Mouse (Mus musculus): ENCODE measurements around the gene Myo1d. TPM values are rescaled to one million over a fixed set of nuclear protein-coding genes. Genes with fewer than 3 reads are reported as not detected.
A peak's percentile ranks its signal among the peaks of the same experiment; 100 is the strongest.

Gene Myo1d
- total RNA-seq, 2 experiments from 2014 or later, result 28.2 to 30.7 TPM

GRCm38 (mm10) chr11:80614949-80615725, 164.7 kb downstream of the Myo1d start:
- DNase-seq, result no peak

- peak; percentile 39 for DNase-seq
Measured at GRCm38 (mm10) chr11:80614418-80614817, 165.4 kb downstream of the Myo1d start.

GRCm38 (mm10) chr11:80613534-80613933, 166.3 kb downstream of the Myo1d start:
- peak; percentile 67 for DNase-seq

GRCm38 (mm10) chr11:80602707-80603441, 177.0 kb downstream of the Myo1d start:
- peak; percentile 6 for DNase-seq

DNA sequence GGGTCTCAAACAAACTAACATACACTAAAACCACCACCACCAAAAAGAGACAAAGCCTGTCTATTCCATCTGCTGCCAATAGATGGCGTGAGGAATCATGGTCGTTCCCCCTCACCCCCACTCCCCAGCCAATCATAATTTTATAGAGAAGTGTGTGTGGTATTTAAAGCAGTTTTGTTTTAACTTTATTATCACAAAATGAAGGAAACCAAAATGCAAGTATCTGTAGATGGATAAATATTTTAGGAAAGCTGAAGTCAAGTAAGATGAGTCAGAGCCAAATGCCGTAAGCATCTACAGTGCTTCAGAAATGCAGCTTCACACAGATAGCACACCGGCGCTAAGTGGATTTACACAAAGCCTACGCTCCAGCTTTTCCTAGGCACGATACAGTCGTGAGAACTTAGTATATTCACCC, 177.8 kb downstream of the Myo1d start:
- peak; percentile 10 for DNase-seq

DNA sequence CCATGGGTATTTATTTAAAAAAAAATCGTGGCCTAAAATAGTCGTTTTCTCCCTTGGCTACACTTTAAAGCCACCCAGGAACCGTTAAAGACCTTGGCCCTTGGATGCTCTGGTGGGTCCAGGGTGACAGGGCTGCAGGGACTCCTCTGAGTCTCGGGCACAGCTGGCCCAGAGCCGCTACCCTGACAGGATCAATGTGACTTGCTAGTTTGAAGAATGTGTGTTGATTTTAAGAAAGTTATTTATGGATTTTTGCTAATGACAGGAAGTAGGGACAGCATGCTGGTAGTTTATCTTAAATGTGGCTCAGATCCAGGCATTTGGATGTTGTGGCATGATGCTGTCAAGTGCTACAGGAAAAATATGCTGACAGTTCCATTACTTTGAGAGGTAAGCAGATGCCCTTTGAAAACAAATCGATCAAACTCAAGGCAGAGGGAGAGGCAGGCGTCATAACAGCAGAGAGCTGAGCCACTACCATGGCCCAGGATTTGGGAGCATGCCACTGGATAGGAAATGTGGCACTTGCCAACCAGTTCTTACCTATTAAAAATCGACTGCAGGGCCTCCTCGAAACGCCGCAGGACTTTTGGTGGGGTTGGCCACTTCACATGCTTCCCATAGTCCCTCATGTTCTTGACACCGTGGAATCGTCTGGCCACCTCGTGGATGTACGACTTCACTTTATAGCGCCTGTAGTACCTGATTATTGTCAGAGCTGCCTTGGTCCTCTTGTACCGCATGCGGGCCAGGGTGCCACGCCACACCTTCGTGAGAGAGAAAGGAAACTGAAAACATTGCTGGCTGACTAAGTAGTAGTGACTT, 178.6 kb downstream of the Myo1d start:
- peak; percentile 13 for DNase-seq

- no peak for DNase-seq
Measured at GRCm38 (mm10) chr11:80595482-80595881, 184.3 kb downstream of the Myo1d start.

GRCm38 (mm10) chr11:80589387-80589786, 190.4 kb downstream of the Myo1d start:
- DNase-seq, result no peak

DNA sequence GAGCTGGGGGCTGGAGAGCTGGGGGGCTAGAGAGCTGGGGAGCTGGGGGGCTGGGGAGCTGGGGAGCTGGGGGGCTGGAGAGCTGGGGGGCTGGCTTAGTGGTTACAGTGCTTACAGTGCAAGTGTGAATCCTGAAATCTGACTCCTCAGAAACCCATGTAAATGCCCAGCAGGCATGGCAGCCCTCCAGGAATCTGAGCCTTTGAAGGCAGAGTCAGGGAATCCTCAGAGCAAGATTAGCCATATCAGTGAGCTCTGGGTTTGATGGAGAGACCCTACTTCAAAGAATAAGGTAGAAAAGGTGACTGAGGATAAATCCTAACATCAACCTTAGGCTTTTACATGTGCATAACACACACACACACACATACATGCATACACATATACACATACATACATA, 194.1 kb downstream of the Myo1d start:
- DNase-seq, result peak; percentile 13

- no peak for DNase-seq
Measured at GRCm38 (mm10) chr11:80585211-80585610, 194.6 kb downstream of the Myo1d start.

DNA sequence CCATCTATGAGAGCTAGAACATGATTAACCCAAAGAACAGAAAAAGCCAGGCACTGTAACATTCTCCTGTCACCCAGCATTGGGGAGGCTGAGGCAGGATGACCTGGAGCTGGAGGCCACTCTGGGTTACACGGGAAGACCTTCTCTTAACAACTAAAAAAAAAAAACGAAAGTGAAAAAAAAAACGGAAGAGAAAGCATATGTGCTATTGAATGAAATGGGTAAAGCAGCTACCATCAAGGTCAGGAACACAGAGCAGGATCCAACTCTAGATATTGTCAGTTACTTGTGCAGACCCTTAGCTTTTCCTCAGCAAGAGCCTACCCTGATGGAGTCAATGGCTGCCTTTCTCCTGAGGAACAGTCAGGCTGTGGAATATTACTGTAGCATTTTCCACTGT, 199.3 kb downstream of the Myo1d start:
- no peak for DNase-seq

GRCm38 (mm10) chr11:80577747-80578640, 201.8 kb downstream of the Myo1d start:
- peak; percentile 88 for DNase-seq

- DNase-seq, result no peak
Measured at GRCm38 (mm10) chr11:80575794-80576193, 204.0 kb downstream of the Myo1d start.

DNA sequence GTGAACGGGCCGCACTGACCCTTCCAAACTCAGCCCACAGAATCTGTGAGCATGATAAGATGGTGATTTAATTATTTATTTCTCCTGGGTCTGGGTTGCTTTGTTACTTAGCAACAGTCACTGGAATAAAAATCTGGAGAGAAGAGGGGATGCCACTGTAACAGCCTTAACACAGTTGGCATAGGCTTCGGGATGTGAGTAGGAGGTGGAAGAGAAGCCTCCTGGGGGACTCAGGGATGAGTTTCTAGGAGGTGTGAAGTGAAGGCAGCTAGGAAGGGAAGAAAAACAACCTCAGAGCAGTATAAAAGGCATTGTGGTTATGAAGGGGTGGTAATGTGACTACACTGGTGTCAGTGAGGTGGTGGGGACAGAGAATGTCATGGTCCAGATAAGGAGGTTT, 213.5 kb downstream of the Myo1d start:
- DNase-seq, result no peak

DNA sequence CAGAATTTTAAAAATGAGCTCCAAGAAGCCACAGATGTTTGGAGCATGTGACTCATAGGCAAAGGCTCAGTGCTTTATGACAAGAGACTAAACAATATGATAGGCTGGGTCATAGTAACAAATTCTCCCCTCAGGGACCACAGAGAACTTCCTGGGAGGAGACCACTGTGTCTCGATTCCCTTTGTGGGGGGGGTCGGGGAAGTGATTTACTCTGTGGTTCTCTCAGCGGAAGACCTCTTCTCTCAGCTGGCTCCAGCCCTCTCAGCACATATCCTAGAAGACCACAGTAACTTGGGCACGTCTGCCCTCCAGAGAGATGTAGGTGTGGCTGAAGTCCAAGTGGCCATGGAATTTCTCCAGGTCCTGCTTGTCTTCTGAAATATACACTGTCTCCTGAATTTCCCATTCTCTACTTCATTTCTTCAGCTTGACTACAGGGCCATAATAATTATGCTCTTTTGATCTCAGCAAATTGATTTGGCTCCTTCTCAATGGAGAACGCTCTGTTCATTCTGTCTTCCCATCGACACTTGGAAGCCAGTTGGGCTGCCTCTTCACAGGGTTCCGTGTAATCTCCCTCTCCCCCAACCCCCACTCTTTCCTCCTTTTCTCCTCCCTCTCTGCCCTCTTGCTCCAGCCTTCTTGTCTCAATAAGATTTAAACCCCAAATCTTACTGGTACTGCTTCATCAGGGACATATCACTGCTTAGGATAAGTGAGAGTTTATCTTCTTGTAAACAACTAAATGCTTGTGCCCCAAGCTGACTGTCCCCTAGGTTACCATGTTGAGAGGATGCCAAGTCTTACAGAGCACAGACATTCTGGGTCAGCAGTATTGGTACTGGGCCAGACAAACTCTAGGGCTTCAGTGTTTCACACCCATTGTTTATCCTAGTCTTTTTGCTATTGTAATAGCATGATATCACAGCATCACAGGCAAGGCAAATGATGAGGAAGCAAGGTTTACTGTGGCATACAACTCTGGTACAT, 214.6 kb downstream of the Myo1d start:
- DNase-seq, result peak; percentile 23

- no peak for DNase-seq
Measured at GRCm38 (mm10) chr11:80562479-80562878, 217.3 kb downstream of the Myo1d start.

DNA sequence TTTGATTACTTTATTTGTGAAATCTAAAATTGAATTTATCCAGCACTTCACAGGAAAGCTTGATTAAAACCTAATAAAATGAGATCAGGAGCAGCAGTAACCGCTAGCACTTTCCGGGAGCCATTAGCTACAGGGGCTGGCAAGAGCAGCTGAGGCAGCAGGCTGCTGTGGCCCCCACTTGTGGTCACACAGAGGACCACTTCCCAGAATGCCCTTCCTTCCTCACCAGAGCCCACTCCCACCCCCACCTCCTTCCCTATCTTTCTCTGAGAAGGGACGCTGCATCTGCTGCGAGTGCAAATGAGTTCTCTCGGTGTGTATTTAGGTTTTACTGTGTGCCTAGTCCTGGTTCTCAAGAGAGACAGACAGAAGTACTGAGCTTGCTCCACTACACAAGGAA, 219.1 kb downstream of the Myo1d start:
- no peak for DNase-seq

DNA sequence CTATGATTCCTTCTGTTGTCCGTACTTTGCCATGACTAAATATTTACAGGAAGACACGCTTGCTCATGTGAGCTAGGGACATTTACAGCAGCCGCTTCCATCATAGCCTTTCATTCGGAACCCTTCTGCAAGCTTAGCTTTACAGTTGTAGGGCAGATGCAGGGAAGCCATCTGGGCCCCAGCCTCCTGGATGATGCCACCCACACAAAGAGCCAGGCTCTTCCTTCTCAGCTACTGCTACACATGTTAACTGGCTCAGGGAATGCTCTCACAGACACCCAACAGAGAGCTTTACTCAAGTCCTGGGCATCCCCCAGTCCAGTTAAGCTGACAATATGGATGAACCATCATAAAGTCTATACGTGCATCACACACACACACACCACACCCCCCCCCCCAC, 224.4 kb downstream of the Myo1d start:
- DNase-seq, result no peak

DNA sequence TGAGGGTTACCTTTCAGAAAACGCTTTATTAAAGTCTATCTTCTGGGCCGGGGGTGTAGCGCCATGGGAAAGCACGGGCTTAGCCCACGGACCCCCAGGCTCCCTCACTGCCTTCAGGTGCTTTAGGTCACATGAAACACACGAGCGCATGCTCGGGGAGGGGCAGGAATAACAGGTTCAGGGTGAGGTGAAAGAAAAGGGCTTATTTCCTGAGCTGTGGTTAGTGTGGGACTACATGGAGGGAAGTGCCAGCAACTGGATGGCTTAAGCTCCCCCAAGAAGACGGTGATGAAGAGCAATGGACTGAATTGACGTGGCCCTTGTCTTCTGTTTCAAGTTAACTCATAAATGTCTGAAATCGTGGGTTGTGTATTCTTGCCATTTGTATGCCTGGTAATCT, 226.8 kb downstream of the Myo1d start:
- DNase-seq, result no peak

DNA sequence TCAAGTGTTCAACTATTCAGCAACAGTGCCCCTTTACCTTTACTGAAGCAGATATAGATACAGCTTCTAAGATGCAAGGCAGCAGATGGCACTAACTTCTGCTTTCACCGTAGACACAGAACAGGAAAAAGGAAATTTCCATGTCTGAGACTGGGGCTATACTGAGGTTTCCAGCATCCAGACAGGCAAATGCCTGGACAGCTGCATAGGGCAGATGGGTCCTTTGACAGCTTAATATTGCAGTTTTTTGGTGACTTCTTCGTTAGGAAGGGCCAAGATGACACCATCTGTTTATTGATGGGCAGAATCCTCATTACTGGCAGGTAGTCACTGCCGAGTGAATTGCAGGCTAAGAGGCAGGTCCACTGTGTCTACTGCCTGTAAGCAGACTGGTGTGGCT, 228.2 kb downstream of the Myo1d start:
- no peak for DNase-seq

Measured in adrenal gland, postnatal 10 days (tissue).